Mouse (Mus musculus) effector memory CD4-positive, alpha-beta T cell, adult 5 months (primary cell): Measurements from ENCODE around the gene Npy5r. TPM values are rescaled to one million over a fixed set of nuclear protein-coding genes. Genes with fewer than 3 reads are reported as not detected.

Experiments used
- polyA plus RNA-seq: library from polyadenylated mRNA; unstranded; fragments of 100-300 nt; shearing (Covaris generic); gene quantifications from one replicate; pipeline ENCODE4 v1.2.1, GENCODE M21; 2017

Gene Npy5r
- polyA plus RNA-seq, result 0.21 TPM

GRCm38 (mm10) chr8:66687511-66688329 is at the start of gene Npy5r:
TSS of gene Npy5r (minus strand) at chr8:66688128.

GRCm38 (mm10) chr8:66696970-66697843 is 9.3 kb upstream of the Npy5r start, which contains the start of gene Npy1r:
TSS of gene Npy1r (plus strand) at chr8:66697192.

Other genes with a start within 250 kb of the Npy5r start
- gene Tma16, start 201.6 kb downstream of the Npy5r start, polyA plus RNA-seq, result 10.6 TPM
- gene Tktl2, start 176.4 kb downstream of the Npy5r start, polyA plus RNA-seq, result not detected
- not detected for gene Npy1r, start 9.1 kb upstream of the Npy5r start, polyA plus RNA-seq
- gene Naf1, start 172.1 kb upstream of the Npy5r start, polyA plus RNA-seq, result 2.6 TPM